Mouse (Mus musculus): ENCODE results near the gene Rnf34.

Gene Rnf34

GRCm38 (mm10) chr5:122849521-122850318 lies at the start of gene Rnf34:
TSS of gene Rnf34 (plus strand) at chr5:122850048.
- DNase-seq (ENCODE audit: low spot score in 2 of 2), result peak; percentile 99

GRCm38 (mm10) chr5:122800345-122801010 lies 49.4 kb upstream of the Rnf34 start:
- peak in 1 of 2 experiments; percentile 45 for DNase-seq (ENCODE audit: low spot score in 2 of 2)

- DNase-seq (ENCODE audit: low spot score in 2 of 2), result no peak
Measured at GRCm38 (mm10) chr5:122801684-122802083, 48.2 kb upstream of the Rnf34 start.

- no peak for DNase-seq (ENCODE audit: low spot score in 2 of 2)
Measured at GRCm38 (mm10) chr5:122802706-122803105, 47.1 kb upstream of the Rnf34 start.

GRCm38 (mm10) chr5:122805503-122805902 lies 44.3 kb upstream of the Rnf34 start:
- DNase-seq (ENCODE audit: low spot score in 2 of 2), result no peak

- peak; percentile 53 to 75 for DNase-seq (ENCODE audit: low spot score in 2 of 2)
Measured at GRCm38 (mm10) chr5:122811364-122812079, 38.3 kb upstream of the Rnf34 start.

GRCm38 (mm10) chr5:122812699-122813098 lies 37.1 kb upstream of the Rnf34 start:
- DNase-seq (ENCODE audit: low spot score in 2 of 2), result no peak

GRCm38 (mm10) chr5:122820777-122821523 lies 28.9 kb upstream of the Rnf34 start, which contains the start of gene Anapc5:
TSS of gene Anapc5 (minus strand) at chr5:122821339.
- peak; percentile 96 to 97 for DNase-seq (ENCODE audit: low spot score in 2 of 2)

- no peak for DNase-seq (ENCODE audit: low spot score in 2 of 2)
Measured at GRCm38 (mm10) chr5:122821524-122821885, 28.3 kb upstream of the Rnf34 start.

- no peak for DNase-seq (ENCODE audit: low spot score in 2 of 2)
Measured at GRCm38 (mm10) chr5:122822441-122822840, 27.4 kb upstream of the Rnf34 start.

GRCm38 (mm10) chr5:122823976-122824375 lies 25.9 kb upstream of the Rnf34 start:
- DNase-seq (ENCODE audit: low spot score in 2 of 2), result no peak

GRCm38 (mm10) chr5:122824450-122824849 lies 25.4 kb upstream of the Rnf34 start:
- DNase-seq (ENCODE audit: low spot score in 2 of 2), result no peak

- DNase-seq (ENCODE audit: low spot score in 2 of 2), result no peak
Measured at GRCm38 (mm10) chr5:122825099-122825498, 24.7 kb upstream of the Rnf34 start.

- no peak for DNase-seq (ENCODE audit: low spot score in 2 of 2)
Measured at GRCm38 (mm10) chr5:122832536-122832935, 17.3 kb upstream of the Rnf34 start.

- no peak for DNase-seq (ENCODE audit: low spot score in 2 of 2)
Measured at GRCm38 (mm10) chr5:122832996-122833395, 16.9 kb upstream of the Rnf34 start.

- no peak for DNase-seq (ENCODE audit: low spot score in 2 of 2)
Measured at GRCm38 (mm10) chr5:122841126-122841525, 8.7 kb upstream of the Rnf34 start.

GRCm38 (mm10) chr5:122843799-122844198 lies 6.0 kb upstream of the Rnf34 start:
- DNase-seq (ENCODE audit: low spot score in 2 of 2), result no peak

- peak; percentile 57 to 69 for DNase-seq (ENCODE audit: low spot score in 2 of 2)
Measured at GRCm38 (mm10) chr5:122850319-122851002, 613 bp downstream of the Rnf34 start.

- DNase-seq (ENCODE audit: low spot score in 2 of 2), result no peak
Measured at GRCm38 (mm10) chr5:122852611-122853010, 2.8 kb downstream of the Rnf34 start.

- no peak for DNase-seq (ENCODE audit: low spot score in 2 of 2)
Measured at GRCm38 (mm10) chr5:122855858-122856257, 6.0 kb downstream of the Rnf34 start.

- no peak for DNase-seq (ENCODE audit: low spot score in 2 of 2)
Measured at GRCm38 (mm10) chr5:122863053-122863452, 13.2 kb downstream of the Rnf34 start.
